ENCODE assay signal across 9 mouse cellular contexts in the genomic region with DNA sequence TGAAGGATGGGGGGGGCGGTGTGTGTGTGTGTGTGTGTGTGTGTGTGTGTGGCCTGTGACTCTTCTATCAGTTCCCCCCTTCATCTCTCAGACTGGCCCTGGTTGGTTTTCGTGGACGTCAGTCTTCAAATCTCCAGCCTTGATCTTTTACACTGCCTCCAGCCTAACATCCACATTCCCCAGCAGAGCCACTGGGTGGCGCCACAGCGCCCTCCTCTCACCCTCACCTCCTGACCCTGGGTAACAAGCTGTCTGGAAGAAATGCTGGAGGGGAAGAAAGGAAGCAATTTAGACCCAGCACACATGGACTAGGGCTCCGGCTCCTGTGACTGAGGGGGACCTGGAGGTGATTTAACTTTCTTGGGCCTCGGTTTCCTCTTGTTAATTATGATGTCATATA.
DNase-seq lines count a peak whose midpoint lies in the region; TF ChIP-seq lines count a peak whose summit lies in the region.
"Had no signal": no experiment of that assay in that cellular context is flagged by ENCODE, and none has a peak within 500 bp of the region (broad histone marks: within the 10 kb centered on the region; RNA-seq: fewer than 3 reads in every experiment).

No protein-coding gene starts in this region.

- no peaks in the 10 kb centered on the region for H3K36me3 ChIP-seq in heart, embryonic 10.5 days
- H3K36me3 ChIP-seq: limb, embryonic 15.5 days had no signal

- TF ChIP-seq CTCF in cerebellum, adult 2 months (IDR thresholded peaks at IDR 0.05; ENCODE audit: borderline replicate concordance, insufficient read depth, low read depth, low read length) = peak; percentile 56
- peak; percentile 42 for TF ChIP-seq CTCF in left cerebral cortex, adult 2 months (IDR thresholded peaks at IDR 0.05)
- TF ChIP-seq CTCF in cortical plate, adult 2 months (IDR thresholded peaks at IDR 0.05; ENCODE audit: extremely low read depth, insufficient read depth, low read length) = peak; percentile 41

- H3K27me3 ChIP-seq in cerebellum, adult 2 months (ENCODE audit: control insufficient read depth, insufficient read depth, low read length) = no peaks in the 10 kb centered on the region
- peaks cover 63% of the 10 kb centered on the region for H3K27me3 ChIP-seq in heart, embryonic 10.5 days (ENCODE audit: insufficient read depth, poor library complexity, severe bottlenecking)

- peaks cover 90% of the 10 kb centered on the region for H3K4me1 ChIP-seq in cerebellum, adult 2 months (ENCODE audit: control insufficient read depth, insufficient read depth, low read length)
- H3K4me1 ChIP-seq in cortical plate, adult 2 months (ENCODE audit: control insufficient read depth, insufficient read depth, low read length) = peaks cover 8% of the 10 kb centered on the region
- peaks cover 32% of the 10 kb centered on the region for H3K4me1 ChIP-seq in heart, embryonic 10.5 days

- intact Hi-C loops in left cerebral cortex, adult 2 months (cut with DNase I) = loop anchor here (2.0 to 5.0 kb wide), 4 partner anchors 90 to 316 kb away; no protein-coding TSS in a partner anchor
- intact Hi-C loops in heart, postnatal 14 days (cut with DNase I) = loop anchor here (2.0 to 5.0 kb wide), 2 partner anchors 292 to 661 kb away; no protein-coding TSS in a partner anchor

- no peak overlapping the region for H3K4me3 ChIP-seq in cerebellum, adult 2 months (replicated peaks; ENCODE audit: insufficient read depth, low read depth, low read length)
- no peak overlapping the region for H3K4me3 ChIP-seq in left cerebral cortex, adult 2 months
- H3K4me3 ChIP-seq in cortical plate, adult 2 months (ENCODE audit: insufficient read depth, low read length) = no peak overlapping the region
- no peak overlapping the region for H3K4me3 ChIP-seq in heart, embryonic 10.5 days

- no peak for TF ChIP-seq POLR2A in cerebellum, adult 2 months (IDR thresholded peaks at IDR 0.05; ENCODE audit: borderline replicate concordance, insufficient read depth, low read length)
- TF ChIP-seq POLR2A in cortical plate, adult 2 months (IDR thresholded peaks at IDR 0.05; ENCODE audit: extremely low read depth, insufficient read depth, low read length) = no peak

- H3K27ac ChIP-seq in cerebellum, adult 2 months (ENCODE audit: insufficient read depth, low read length) = no peak overlapping the region
- peak overlapping the region; percentile 56; the same call in 1 of the 2 replicates for H3K27ac ChIP-seq in left cerebral cortex, adult 2 months
- H3K27ac ChIP-seq in cortical plate, adult 2 months (ENCODE audit: insufficient read depth, low read length) = no peak overlapping the region
- no peak overlapping the region for H3K27ac ChIP-seq in heart, embryonic 10.5 days
- H3K27ac ChIP-seq: limb, embryonic 15.5 days had no signal

- WGBS in cerebellum, adult 2 months = 35% methylated on average over 7 of the region's 7 CpGs
- 37% methylated on average over 7 of the region's 7 CpGs for WGBS in heart, embryonic 10.5 days

- DNase-seq in cerebellum, adult 2 months = peak in 1 of 2 experiments; percentile 54
- DNase-seq in cerebellum, adult 11 months = no peak
- DNase-seq in left cerebral cortex, adult 2 months (ENCODE audit: extremely low spot score in 1 of 2, low spot score in 2 of 2) = no peak
- no peak for DNase-seq in left cerebral cortex, adult 8-10 months (ENCODE audit: low spot score in 2 of 2)
- peak; percentile 24 for DNase-seq in 416B (ENCODE audit: low read depth)
- DNase-seq in heart, postnatal 14 days = no peak
- DNase-seq in heart, embryonic 10.5 days (ENCODE audit: low spot score) = no peak

- H3K9me3 ChIP-seq in heart, embryonic 10.5 days = no peaks in the 10 kb centered on the region
- H3K9me3 ChIP-seq: limb, embryonic 15.5 days had no signal
